Mouse (Mus musculus) limb, embryonic 11.5 days (tissue): ENCODE measurements around the gene Strc. TPM values are rescaled to one million over a fixed set of nuclear protein-coding genes. Genes with fewer than 3 reads are reported as not detected.

Experiments
- ATAC-seq: fragments of 200-750 bp; cut with Nextera tagmentation; 2 replicates; pipeline ENCODE4 v1.8.0; 2017; ENCODE audit warnings: low read depth; ENCODE audit not compliant: insufficient number of reproducible peaks, low FRiP score, low TSS enrichment
- DNase-seq: peaks from one replicate; pipeline ENCODE4 v3.0.0-alpha.2; 2015; ENCODE audit warnings: low spot score
- H3K27ac ChIP-seq: fragments of 300-500 bp; sonication (generic); replicated peaks from 2 replicates; pipeline ENCODE4 v1.5.1; 2014; ENCODE audit warnings: low read depth, mild to moderate bottlenecking, low read length
- H3K27me3 ChIP-seq: fragments of 300-500 bp; sonication (generic); 2 replicates; pipeline ENCODE4 v1.6.1; 2014; ENCODE audit warnings: mild to moderate bottlenecking, low read length, mixed read lengths; ENCODE audit not compliant: control insufficient read depth, insufficient read depth
- H3K36me3 ChIP-seq: fragments of 300-500 bp; sonication (generic); 2 replicates; pipeline ENCODE4 v1.6.1; 2014; ENCODE audit warnings: mild to moderate bottlenecking, low read length, moderate library complexity, mixed read lengths; ENCODE audit not compliant: control insufficient read depth, insufficient read depth
- H3K4me1 ChIP-seq: fragments of 300-500 bp; sonication (generic); 2 replicates; pipeline ENCODE4 v1.6.1; 2014; ENCODE audit warnings: low read length, mixed read lengths; ENCODE audit not compliant: control insufficient read depth, insufficient read depth
- H3K4me2 ChIP-seq: fragments of 300-500 bp; sonication (generic); 2 replicates; pipeline ENCODE4 v1.6.1; 2014; ENCODE audit warnings: low read depth, mild to moderate bottlenecking, moderate library complexity; ENCODE audit not compliant: severe bottlenecking
- H3K4me3 ChIP-seq: fragments of 300-500 bp; sonication (generic); 2 replicates; pipeline ENCODE4 v1.5.1; 2014; ENCODE audit warnings: low read depth, low read length
- H3K9ac ChIP-seq: fragments of 300-500 bp; sonication (generic); 2 replicates; pipeline ENCODE4 v1.6.1; 2014; ENCODE audit warnings: mild to moderate bottlenecking, low read length
- H3K9me3 ChIP-seq: fragments of 300-500 bp; sonication (generic); 2 replicates; pipeline ENCODE4 v1.6.1; 2016; ENCODE audit warnings: low read length; ENCODE audit not compliant: control insufficient read depth
- WGBS: fragments of 180-500 bp; shearing (Covaris S2); extraction: QIAGEN DNeasy Blood & Tissue Kit; methylation state at CpG from one replicate; pipeline ENCODE4 v1.1.7; 2014; 5-methylcytosine and 5-hydroxymethylcytosine counted together
- polyA plus RNA-seq: library from polyadenylated mRNA; unstranded; fragments of >200 nt; fragmentation: Nextera tagmentation; extraction: Ambion mirVana; gene quantifications from 2 replicates; pipeline ENCODE4 v1.2.1, GENCODE M21; 2014

The Strc gene
- polyA plus RNA-seq, 1 experiment from 2014 or later = not detected

GRCm38 (mm10) chr2:121370921-121371320, 16.0 kb downstream of the Strc start:
- ATAC-seq = no peak
- WGBS = 79% methylated on average over 5 of the region's 5 CpGs
- H3K4me2 ChIP-seq = no peak overlapping the region
- no peaks in the 10 kb centered on the region for H3K4me1 ChIP-seq
- no peak overlapping the region for H3K9ac ChIP-seq
- no peak overlapping the region for H3K27ac ChIP-seq
- no peaks in the 10 kb centered on the region for H3K36me3 ChIP-seq
- no peaks in the 10 kb centered on the region for H3K9me3 ChIP-seq
- H3K4me3 ChIP-seq = no peak overlapping the region
- DNase-seq = no peak
- H3K27me3 ChIP-seq = no peaks in the 10 kb centered on the region

DNA sequence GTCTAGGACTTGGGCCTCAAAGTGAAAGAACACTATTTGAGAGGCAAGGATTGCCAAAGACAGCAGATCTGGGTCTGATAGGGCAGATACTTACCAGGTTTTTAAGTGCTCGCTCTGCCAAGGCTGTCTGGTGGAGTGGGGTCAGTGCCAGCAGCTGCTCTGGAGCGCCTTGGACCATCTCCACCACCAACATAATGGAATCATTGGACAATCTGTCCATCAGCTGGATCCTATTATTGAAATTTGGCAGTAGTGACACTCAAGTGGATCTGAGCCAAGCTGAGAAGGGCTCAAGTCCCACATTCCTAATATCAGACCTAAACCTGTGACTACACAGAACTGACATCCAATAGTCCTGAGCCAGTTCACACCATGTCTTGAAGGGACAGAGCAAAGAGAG, 18.1 kb downstream of the Strc start:
- Histone ChIP-seq H3K27me3 (no peaks in the 10 kb centered on the region), H3K4me1 (no peaks in the 10 kb centered on the region), H3K4me3 (no peak overlapping the region), H3K36me3 (no peaks in the 10 kb centered on the region), H3K4me2 (no peak overlapping the region), H3K9me3 (no peaks in the 10 kb centered on the region), H3K9ac (no peak overlapping the region), H3K27ac (no peak overlapping the region)
- 83% methylated on average over 2 of the region's 2 CpGs for WGBS
- ATAC-seq = no peak
- DNase-seq = no peak

GRCm38 (mm10) chr2:121363656-121364055, 23.3 kb downstream of the Strc start:
- no peak for ATAC-seq
- Histone ChIP-seq H3K4me1 (0 out of 2 replicates have a peak, but pooled peaks cover 2% of the 10 kb centered on the region), H3K9ac (no peak overlapping the region), H3K4me3 (no peak overlapping the region), H3K4me2 (no peak overlapping the region), H3K27me3 (peaks cover 1% of the 10 kb centered on the region), H3K36me3 (no peaks in the 10 kb centered on the region), H3K9me3 (no peaks in the 10 kb centered on the region), H3K27ac (no peak overlapping the region)
- 88% methylated on average over 3 of the region's 3 CpGs for WGBS
- no peak for DNase-seq

- H3K4me2 ChIP-seq = no peak overlapping the region
- no peak overlapping the region for H3K9ac ChIP-seq
- H3K36me3 ChIP-seq = no peaks in the 10 kb centered on the region
- ATAC-seq = no peak
- DNase-seq = no peak
- no peak overlapping the region for H3K4me3 ChIP-seq
- peaks cover 6% of the 10 kb centered on the region for H3K27me3 ChIP-seq
- H3K4me1 ChIP-seq = 0 out of 2 replicates have a peak, but pooled peaks cover 3% of the 10 kb centered on the region
- no peak overlapping the region for H3K27ac ChIP-seq
- 51% methylated on average over 4 of the region's 4 CpGs for WGBS
- H3K9me3 ChIP-seq = no peaks in the 10 kb centered on the region
Measured at GRCm38 (mm10) chr2:121359461-121359860, 27.5 kb downstream of the Strc start.

DNA sequence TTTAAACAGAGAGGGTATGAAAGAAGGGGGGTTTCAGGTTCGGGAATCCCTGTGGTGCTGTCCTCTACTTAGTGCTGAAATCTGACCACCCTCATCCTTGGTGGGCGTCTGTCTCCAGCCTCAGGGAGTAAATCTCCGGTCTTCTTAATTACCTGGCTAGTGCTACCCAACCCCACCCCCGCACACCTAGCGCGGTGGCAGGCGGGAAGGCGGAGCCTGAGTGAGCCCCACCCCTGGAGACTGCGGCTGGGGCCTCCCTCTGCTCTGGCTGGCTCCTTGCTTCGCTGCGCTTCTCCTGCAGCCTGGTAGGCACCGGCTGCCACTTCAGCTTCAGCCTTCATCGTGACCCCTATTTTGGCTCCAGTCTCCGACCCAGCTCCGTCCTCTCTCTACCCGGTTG, 28.6 kb downstream of the Strc start:
- peak overlapping the region; percentile 55 for H3K4me2 ChIP-seq
- 0 out of 2 replicates have a peak, but pooled peaks cover 5% of the 10 kb centered on the region for H3K4me1 ChIP-seq
- H3K36me3 ChIP-seq = no peaks in the 10 kb centered on the region
- WGBS = under 1% methylated on average over 16 of the region's 16 CpGs
- DNase-seq (peak; percentile 75), ATAC-seq (peak; percentile 65; the same call in 1 of the 2 replicates)
- no peak overlapping the region for H3K9ac ChIP-seq
- no peaks in the 10 kb centered on the region for H3K9me3 ChIP-seq
- H3K27me3 ChIP-seq = peaks cover 6% of the 10 kb centered on the region
- H3K4me3 ChIP-seq = peak overlapping the region; percentile 26
- no peak overlapping the region for H3K27ac ChIP-seq

DNA sequence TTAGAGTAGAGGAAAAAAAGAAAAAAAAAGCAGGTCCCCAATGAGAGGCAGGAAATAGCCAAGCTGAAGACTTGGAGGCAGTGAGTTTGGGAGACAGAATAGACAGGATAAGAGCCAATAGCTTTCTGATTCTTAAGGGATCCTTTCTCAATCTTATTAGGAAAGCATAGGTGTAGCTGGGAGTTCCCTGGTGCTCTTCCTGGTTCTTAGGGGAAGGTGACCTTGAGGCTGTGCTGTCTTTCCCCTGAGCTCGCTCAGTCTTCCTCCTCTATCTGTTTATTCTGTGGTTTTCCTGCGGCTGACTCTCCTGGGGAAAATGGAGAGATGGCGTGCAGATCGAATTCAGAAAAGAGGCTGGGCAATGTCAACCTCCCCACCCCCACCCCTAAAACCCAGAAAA, 29.0 kb downstream of the Strc start:
- Histone ChIP-seq H3K27ac (no peak overlapping the region), H3K4me2 (peak overlapping the region; percentile 55; the same call in 1 of the 2 replicates), H3K9me3 (no peaks in the 10 kb centered on the region), H3K36me3 (no peaks in the 10 kb centered on the region), H3K9ac (no peak overlapping the region), H3K4me1 (0 out of 2 replicates have a peak, but pooled peaks cover 5% of the 10 kb centered on the region), H3K4me3 (no peak overlapping the region), H3K27me3 (peaks cover 6% of the 10 kb centered on the region)
- 3% methylated on average over 4 of the region's 4 CpGs for WGBS
- DNase-seq (no peak), ATAC-seq (no peak)

DNA sequence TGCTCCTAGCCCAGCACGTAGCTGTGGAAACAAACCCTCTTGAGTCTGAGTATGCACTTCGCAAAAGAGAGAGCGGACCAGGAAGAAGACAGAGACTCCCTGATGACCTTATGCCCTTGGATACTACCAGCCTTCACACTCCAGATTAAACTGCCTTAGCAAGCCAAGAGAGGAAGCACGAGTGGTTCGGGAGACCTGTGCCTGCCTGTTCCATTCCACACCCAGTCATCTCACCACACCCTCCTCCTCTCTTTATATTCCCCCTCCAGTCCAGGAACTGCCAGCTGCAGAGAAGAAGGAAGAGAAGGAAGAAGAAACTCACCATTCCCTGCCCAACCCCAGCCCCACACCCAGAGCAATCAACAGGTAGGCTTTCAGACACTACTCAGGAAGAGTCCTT, 29.5 kb downstream of the Strc start, which contains the start of gene Ckmt1:
Gene Ckmt1 (plus strand): TSS at position 221 of the 400 bp plus-strand sequence.
- Histone ChIP-seq H3K9me3 (no peaks in the 10 kb centered on the region), H3K4me2 (peak within 1 kb of the TSS; percentile 55), H3K4me1 (0 out of 2 replicates have a peak, but pooled peaks cover 5% of the 10 kb centered on the region), H3K27me3 (peaks cover 6% of the 10 kb centered on the region), H3K4me3 (peak within 1 kb of the TSS; percentile 26), H3K9ac (no peak within 1 kb of the TSS), H3K36me3 (no peaks in the 10 kb centered on the region), H3K27ac (no peak within 1 kb of the TSS)
- no peak for ATAC-seq
- WGBS = 70% methylated on average over 5 of the region's 5 CpGs
- no peak for DNase-seq

DNA sequence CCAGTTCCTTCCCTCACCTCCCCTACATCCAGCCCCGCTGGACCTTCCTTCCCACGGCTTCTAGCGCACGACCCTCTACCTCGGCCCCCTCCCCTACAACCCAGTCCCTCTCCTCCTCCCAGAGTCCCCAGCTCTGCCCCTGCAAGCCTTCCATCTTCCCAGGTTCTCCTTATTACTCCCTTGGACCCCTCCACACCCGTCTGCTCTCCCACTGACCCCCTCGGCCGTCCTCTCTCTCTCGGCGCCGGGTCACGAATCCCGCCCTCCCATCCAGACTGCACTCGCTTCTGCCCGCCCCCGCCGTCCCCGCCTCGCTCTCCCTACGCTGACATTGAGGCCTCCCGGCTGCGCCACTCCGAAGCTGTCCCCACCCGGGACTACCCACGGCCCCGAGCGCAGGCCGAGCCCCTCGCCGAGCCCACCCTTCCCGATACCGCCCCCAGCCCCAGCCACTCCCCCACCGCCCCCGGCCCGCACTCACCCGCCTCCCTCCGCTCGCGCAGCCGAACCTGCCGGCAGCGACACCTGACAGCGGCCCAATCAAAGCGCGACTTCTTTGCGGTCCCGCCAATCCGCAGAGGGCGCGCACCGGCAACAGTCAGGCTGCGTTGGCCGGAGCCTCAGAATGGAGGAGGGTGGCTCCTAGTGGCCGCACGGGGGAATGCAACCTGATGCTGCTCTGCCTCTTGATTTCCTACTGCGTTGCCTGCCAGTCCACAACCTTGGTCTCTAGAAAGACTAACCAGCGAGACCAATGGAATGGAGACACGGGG, 32.0 kb downstream of the Strc start, which contains the start of gene Ppip5k1:
Gene Ppip5k1 (minus strand): TSS at position 577 of the 773 bp plus-strand sequence.
- H3K27ac ChIP-seq = peak within 1 kb of the TSS; percentile 5; the same call in 1 of the 2 replicates
- H3K9me3 ChIP-seq = no peaks in the 10 kb centered on the region
- peak; percentile 92 for ATAC-seq
- H3K4me1 ChIP-seq = 0 out of 2 replicates have a peak, but pooled peaks cover 5% of the 10 kb centered on the region
- no peaks in the 10 kb centered on the region for H3K36me3 ChIP-seq
- peak within 1 kb of the TSS; percentile 64 for H3K9ac ChIP-seq
- peaks cover 6% of the 10 kb centered on the region for H3K27me3 ChIP-seq
- H3K4me3 ChIP-seq = peak within 1 kb of the TSS; percentile 58
- peak; percentile 98 for DNase-seq
- WGBS = under 1% methylated on average over 58 of the region's 58 CpGs
- H3K4me2 ChIP-seq = peak within 1 kb of the TSS; percentile 67
